Mouse (Mus musculus): ENCODE results near the gene Mpzl3. TPM values are rescaled to one million over a fixed set of nuclear protein-coding genes. Genes with fewer than 3 reads are reported as not detected.
A peak's percentile ranks its signal among the peaks of the same experiment; 100 is the strongest.
"Not testable (repeated sequence)": the region's sequence is repeated elsewhere in the genome, so short reads cannot be mapped to it uniquely, and the experiment has no call there.

Mpzl3 gene
- 10 to 100 TPM in 1 of 2 experiments, 1 to 10 TPM in 1; 5.3 to 12.2 TPM for total RNA-seq (2021)
- long read RNA-seq, experiment 1, partial matches to known transcripts, result 0 of 4 reads
- long read RNA-seq, experiment 1, other reads (novel, unspliced or antisense), result 1 of 4 reads
- long read RNA-seq, experiment 2, partial matches to known transcripts, result 0 of 2 reads
- long read RNA-seq, experiment 2, other reads (novel, unspliced or antisense), result 2 of 2 reads

DNA sequence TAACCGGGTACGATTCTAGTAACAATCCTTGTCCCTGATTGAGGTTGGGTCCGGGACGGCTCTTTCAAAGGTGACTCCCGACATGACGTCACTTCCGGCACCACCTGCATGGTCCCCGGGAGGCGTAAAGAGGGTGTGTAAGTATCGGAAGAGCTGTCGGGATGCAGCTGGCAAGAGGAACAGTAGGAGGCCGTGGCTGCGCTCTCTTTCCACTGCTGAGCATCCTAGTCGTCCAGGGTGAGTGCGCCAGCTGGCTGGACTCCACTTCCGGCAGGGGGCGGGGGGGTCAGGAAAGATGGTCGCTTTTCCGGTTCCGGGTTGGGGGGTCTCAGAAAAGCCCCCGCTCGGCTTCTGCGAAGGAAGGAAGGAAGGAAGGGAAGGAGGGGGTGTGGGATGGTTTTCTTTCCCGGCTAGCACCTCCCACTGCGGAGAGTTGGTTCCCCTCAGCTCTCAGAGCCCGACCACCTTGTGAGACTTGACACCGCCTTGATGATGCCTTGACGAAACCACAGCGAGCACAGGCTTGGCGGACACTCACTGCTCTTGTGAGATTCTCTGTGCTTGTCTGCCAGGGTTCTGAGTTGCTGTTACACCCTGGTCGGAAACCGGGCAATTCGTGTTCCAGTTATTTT, at the start of gene Mpzl3:
TSS of gene Mpzl3 (plus strand) at position 105 of the 632 bp plus-strand sequence.
- DNase-seq, result peak; percentile 79 to 89

DNA sequence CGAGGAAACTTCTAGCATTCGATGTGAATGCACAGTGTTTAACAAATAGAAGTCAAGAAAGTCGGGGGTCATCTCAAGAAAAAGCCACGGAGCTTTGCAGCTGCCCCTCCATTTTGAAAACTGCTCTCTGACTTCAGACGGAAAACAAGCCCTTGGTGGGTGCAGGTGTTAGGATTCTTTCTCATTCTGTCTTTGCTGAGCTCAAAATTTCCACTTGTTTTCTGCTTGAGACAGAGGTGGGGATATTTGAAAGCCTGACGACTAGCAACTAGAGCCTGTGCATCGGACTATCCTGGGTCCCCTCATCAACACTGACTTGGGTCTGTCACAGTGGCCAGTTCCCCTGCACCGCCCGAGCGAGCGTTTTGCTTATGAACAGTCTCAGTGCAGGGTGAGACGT, 47.6 kb upstream of the Mpzl3 start:
- DNase-seq, result no peak

DNA sequence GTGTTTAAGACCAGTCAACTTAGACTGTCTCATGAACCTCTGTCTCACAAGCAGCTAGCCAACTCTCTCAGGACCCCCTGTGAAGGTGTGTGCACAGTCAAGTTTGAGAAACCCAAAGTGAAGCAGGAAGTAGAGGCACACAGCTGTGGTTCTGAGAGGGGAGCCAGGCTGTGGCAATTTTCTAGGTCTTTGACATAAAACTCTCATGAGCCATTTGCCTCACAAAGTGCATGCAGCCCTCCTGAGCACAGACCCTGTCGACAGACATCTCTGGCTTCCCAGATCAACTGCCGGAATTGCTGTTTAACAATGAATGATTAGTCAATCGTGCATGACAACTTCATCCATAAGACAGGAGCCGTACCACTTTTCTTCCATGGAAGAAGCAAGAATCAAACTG, 46.6 kb upstream of the Mpzl3 start:
- DNase-seq, result no peak

DNA sequence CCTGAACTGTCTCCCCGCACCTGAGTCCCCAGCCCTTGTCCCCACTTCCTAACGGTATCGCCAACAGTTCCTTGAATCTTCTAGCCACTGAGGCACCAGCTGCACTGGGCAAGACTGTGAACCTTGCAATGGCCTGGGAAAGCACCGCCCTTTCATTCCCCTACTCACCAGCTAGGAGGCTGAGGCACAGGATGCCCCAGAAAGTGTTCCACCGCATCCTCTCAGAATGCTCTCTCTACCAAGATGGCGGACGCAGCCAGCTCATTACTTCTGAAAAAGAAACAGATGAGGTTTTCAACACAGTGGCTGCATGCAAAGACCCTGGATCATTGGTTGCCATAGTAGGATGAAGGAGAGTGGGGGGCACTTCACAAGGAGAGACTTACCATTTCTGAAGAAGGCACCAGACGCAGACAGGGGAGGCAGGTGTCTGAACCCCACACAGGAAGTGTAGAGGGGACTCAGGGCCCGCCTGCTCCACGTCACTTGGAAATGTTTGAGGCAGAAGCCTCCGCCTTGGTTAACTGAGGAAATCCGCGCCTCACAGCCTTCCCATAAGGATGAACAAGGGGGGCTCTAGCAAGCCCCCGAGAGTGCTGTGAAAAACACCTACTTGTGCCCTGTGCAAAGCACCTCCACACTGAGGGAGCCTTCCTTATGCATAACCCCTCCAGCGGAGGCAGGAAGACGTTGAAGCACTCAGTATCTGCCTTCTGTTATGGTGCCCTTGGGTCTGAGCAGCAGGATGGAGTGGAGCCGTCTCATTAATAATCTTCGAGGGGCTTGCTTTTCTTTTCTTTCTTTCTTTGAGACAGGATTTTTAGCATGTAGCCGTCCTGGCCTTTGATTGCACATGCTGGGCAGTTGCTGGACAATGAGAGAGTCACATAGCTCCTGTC, 45.6 kb upstream of the Mpzl3 start, which contains the start of gene Cd3e:
TSS of gene Cd3e (minus strand) at position 448 of the 899 bp plus-strand sequence.
- DNase-seq, result no peak

DNA sequence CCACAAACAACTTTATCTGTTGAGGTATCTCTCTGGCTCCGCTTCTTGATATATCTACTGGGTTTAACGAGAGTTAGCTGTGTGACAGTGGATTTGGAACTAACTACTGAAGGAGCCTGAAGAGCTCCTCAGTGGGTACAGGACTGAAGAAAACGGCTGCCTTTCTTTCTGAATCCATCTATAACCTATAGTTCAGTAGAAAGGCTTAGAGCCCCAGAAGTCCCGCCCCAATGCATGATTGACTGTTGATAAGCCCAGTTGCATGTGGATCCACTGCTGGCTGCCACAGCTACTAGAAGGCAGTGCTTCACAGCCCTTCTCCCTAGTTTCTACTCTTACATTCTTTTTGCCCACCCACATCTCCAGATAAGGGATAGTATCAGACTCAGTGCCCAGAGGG, 44.5 kb upstream of the Mpzl3 start:
- DNase-seq, result peak in 1 of 2 experiments; percentile 16

DNA sequence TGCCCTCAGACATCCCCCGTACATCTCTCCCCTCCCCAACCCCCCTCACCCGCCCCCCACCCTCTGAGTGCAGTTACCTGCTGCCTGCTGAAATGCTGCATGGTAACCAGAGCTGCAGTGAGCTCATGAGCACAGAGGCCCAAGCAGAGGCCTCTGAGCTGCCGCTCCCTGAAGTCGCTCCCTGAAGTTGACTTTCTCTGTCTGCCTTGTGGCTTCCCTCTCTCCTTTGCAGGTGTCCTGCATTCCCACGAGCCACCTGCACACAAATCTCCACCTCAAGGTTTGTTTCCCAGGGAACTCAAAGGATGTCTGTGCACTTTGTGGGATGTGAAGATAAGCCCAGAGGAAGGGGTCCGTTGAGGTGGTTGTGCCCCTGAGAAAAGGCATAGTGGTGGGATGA, 43.7 kb upstream of the Mpzl3 start:
- DNase-seq, result no peak

DNA sequence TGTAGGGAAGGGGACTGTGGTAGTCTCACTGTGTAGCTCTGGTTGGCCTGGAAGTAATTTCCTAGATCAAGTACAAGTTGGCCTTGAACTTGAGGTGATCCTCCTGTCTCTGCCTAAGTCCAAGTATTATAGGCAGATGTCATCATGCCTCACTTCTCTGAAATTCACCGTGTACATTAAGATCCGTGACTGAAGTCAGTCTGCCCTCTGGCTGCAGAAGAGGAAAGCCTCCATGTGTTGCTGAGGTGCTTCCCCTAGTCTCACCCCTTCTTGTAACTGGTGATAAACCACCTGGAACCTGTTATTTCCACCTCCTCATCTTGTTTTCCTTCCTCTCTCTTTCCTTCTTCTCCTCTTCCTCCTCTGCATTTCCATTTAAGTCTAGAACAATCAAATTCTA, 40.1 kb upstream of the Mpzl3 start:
- no peak for DNase-seq

DNA sequence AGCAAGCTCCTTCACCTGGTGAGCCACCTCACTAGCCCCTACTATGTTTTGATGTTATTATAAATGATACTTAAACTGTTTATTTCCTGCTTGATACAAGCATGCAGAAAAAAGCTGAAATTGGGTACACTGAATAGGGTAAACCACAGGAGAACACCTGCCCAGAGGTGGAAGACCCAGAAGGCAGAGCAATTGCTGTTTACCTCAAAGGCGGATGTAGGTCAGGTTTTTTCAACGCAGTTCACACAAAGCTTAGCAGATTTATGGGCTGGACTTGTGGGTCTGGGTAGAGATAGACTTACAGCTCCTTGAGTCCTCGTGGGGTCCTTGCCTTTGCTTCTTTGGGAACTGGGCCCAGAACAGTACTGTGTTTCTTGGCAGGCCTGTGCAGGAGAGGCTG, 39.1 kb upstream of the Mpzl3 start:
- DNase-seq, result no peak

DNA sequence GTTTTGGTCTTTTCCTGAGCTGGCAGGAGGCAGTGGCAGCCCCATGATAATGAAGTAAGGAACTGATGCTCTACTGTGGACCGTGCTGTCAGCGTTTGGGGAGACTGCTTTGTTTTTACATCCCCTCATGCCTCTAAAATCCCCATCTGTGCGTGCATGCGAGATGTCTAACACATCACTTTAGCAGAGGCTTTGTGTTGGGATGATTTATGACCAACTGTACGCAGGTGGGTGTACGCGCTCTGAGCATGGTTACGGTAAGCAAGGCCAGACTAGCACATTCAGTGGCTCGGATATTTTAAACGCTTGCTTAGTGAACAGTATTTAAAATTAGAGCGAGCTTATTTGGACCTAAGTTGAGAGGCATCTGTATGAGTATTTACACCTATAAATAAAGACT, 37.0 kb upstream of the Mpzl3 start:
- DNase-seq, result no peak

DNA sequence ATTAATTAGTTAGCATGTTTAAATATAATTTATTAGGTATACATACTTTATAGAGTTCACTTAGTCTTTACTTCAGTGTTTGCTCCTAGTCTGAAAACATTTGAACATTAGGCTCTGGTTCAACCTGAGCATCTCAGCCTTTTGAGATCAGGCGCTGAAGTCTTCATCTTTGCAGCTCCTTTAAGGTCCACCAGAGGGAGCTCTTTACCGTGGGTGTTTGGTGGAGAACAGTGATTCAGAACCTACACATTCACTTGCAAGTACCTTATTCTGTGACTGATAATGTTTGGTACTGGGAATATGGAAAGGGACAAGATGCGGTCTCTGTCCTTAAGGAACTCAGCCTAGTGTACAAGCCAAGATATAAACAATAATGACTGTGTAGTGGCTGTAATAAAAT, 32.2 kb upstream of the Mpzl3 start:
- DNase-seq, result peak; percentile 58 to 74

DNA sequence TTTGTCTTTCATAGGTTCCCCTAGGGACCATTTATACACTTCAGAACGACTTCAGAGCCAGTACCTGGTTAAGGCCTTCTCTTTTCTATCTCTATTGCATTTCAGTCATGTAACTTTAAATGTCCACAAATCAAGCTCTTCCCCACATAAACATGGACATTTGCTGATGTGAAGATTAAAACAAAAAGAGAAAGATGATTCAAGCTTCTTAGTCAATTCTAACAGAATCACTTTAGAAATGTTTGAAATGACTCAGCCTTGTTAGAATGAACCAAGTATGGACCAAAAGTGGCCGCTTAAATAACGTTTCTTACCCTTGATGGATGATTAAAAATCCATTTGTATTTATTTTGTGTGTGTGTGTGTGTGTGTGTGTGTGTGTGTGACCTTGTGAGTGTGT, 31.3 kb upstream of the Mpzl3 start:
- DNase-seq, result no peak

DNA sequence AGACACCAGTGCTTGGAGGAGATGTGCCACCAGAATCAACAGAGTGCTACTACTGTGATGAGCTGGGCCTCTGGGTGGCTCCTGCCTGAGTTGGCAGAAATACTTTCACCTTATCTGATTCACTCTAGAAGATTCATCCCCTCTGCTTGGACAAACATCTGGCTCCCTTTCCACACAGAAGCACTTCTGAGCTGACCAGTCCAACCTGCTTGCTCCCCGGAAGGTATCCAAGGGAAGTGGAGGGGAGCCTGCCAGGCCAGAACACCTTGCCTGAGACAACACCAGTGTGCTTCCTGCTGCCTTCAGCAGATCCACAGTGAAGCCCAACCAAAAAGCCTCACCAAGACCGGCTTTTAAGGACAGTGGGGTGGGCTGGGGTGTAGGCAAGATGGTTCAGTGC, 30.8 kb upstream of the Mpzl3 start:
- DNase-seq, result no peak

DNA sequence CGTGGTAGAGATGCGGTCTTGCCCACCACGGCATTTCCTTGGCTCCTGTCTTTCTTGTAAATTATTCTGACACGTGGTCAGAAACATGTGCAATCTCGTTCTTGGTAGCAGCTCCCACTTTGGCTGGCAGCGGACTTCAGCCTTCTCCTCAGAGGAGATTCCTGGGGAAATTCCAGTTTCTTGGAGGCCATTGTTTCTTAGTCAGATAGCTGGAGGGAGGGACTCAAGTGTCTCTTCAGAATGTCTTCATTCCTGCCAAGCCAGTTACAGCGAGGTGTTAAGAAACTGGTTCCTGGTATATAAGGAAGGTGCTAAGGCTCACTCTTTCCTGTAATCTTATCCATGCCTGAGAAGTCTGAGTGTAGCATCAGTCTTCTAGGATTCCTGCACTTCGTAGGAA, 27.6 kb upstream of the Mpzl3 start:
- DNase-seq, result no peak

DNA sequence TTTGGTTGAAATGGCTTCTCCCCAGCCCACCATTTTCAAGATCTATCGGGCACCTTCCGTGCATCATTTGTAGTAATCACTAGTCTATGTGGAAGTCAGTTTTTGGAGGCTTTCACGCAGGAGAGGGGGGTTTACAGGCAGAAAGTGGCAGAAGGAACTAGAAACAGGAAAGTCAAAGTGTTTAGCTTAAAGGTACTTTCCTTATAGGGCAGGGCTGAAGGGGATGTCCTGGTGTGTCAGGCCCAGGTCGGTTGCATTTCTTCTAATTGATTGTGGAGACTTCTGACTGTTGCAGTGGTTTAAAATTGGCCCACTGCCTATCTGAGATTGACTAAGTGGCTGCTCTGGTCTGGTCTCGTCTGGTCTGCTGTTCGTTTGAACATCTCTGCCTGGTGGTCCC, 24.6 kb upstream of the Mpzl3 start:
- DNase-seq, result no peak

DNA sequence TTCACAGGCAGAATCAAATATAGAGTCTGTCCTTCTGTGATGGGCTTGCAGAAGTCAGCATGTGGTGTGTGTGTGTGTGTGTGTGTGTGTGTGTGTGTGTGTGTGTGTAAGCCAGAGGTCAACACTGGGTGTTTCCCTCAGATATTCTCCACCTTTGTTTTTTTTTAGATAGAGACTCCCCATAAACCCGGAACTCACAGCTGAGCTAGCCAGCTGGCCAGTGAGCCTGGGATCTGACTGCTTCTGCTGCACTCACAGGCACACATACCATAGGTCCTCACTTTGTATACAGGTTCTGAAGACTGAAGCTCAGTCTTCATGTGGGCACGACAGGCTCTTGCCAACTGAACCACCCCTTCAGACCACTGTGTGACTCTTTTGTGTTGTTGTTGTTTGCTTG, 22.7 kb upstream of the Mpzl3 start:
- DNase-seq, result no peak

DNA sequence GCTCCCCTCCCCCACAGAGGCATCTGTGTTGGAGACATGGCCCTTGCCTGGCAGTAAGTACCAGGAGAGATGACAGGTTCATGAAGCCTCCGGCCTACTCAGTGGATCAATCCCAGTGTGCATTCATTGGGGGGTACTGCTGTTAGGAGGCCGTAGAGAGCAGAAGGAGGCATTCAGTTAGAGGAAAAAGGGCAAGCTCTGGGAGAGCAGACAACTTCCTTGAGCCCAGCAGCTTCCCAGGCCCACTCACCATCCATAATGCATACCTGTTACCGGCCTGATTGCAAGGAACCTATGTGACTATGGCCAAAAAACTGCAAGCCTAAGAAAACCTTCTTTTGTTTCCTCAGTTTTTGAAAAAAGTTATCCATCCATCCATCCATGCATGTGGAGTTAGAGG, 20.5 kb upstream of the Mpzl3 start:
- DNase-seq, result no peak

DNA sequence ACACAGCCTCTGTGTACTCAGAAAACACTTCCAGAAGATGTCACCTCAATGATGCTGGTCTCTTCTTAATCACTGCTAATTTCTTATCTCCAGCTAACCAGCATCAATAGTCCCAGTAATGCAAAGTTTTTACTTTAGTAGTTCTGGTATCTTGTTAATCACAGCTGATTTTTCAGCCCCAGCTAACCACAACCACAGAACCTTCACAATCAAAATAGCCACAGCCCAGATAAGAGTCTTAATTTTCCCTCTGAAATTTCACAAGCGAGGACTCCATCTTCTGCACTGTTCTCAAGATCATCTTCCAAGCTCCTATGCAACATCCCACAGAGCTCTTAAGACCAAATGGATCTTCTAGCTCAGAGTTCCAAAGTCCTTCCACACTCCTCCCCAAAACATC, 17.2 kb upstream of the Mpzl3 start:
- DNase-seq, result not testable (repeated sequence)

DNA sequence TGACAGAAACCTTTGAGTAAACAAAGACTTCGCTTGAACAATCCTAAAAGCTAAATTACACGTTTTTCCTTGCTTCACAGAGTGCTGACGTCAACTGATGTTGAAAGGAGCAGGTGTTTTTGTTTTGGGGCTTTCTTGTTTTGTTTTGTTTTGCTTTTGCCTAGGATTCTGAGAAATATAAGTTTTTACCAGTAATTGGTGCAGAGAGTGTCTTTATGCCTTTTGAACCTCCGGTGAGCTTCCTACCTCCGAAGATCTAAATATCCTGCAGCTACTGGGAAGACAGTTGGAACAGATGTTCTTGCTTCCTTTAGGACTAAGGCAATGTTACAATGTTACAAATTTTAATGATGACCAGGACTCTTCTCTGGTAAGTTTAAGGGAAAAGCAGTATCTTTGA, 15.5 kb upstream of the Mpzl3 start, which contains the start of gene Mpzl2:
TSS of gene Mpzl2 (plus strand) at position 301 of the 400 bp plus-strand sequence.
- no peak for DNase-seq

DNA sequence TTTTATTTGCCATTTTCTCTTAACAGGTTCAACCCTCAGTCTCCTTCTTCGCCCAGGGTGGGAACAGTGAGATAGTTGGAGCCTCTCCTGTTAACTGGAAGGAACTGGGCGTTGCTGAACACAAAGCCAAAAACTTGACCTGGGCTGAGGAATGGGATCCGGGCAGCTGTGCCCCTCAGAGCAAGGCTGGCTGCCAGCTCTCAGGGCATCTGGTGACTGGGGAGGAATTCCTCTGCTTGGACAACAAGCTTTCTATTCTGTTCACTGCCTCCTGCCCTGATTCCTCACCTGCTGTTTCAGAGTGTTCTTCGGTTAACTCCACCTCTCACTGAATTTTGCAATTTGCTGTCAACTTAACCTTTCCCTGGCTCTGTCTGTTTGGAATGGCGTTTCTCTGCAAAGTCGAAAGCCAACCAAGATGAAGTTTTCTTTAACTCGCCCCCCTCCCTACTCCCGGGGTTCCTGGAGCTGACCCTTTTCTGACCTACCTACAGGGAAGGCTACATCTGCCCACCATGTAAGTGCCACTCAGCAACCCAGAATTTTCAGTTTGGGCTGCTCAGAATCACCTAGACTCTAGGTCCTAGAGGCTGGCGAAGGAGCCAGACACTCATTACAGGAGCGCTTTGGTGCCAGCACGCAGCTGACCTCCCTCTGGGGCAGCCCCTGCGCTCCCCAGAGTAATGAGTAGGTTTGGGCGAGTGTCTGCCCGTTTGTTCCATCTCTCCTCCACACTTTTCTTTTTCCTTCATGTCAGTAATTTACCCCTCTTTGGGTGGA, 14.7 kb upstream of the Mpzl3 start:
- DNase-seq, result peak in 1 of 2 experiments; percentile 45

DNA sequence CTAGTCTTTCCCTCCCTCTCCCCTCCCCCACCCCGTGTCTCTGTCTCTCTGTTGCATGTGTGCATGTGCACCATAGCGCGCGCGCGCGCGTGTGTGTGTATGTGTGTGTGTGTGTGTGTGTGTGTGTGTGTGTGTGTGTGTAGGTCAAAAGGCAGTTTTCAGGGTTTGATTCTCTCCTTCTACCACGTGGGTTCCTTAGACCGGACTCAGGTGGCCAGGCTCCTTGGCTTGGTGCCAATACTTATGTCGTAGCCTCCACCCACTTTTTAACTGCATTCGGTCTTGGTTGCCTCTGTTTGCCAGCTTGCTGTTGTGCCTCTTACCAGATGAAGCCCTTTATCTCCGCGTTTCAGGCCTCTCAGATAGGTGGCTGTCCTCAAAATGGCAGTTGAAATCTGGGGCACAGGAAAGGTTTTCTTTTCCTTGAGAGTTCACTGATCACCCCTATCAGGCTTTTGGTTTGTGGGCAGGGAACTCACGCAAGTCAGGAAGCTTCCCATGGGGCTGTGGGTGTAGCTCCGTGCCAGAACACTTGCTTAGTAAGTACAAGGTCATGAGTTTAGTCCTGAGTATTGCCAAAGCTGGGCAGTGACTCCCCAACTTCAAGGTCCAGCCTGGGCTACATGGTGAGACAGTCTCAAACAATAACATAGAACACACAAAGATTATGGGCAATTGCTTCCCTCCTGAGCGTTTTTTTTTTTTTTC, 13.7 kb upstream of the Mpzl3 start:
- DNase-seq, result peak in 1 of 2 experiments; percentile 30

DNA sequence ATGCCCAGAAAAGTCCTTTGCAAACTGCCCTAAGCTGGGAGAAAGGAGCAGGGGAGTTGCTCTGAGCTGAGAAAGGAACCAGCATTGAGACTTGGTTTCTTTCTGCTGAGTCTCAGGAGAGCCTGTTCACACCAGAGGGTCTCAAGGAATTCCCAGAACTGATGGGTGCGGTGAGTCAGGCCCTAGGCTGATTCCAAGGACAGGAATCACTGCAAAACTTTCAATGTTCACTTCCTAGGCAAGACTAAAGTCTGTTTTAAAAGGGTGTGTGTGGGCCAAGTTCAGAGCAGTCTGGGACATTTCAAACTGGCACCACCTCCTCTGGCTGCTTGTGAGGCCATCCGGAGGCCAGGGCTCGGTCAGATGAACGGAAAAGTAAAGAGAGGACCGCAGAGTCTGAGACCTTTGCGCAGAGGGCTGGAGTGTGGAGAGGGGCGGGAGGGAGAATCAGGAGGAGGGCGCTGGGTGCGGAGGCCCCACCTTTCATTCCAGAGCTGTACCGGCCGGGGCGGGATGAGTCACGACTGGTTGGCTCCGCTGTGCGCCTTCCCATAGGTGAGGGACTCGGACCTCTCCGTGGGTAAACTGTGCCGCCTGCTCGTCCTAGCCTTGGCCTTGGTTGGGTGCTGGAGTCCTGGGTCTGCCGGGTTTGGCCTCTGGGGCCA, 12.8 kb upstream of the Mpzl3 start:
- peak; percentile 72 to 81 for DNase-seq

Data from adrenal gland, postnatal 36 days (tissue).